Mouse (Mus musculus) embryo, embryonic 10.5 days (tissue): Measurements from ENCODE around the gene Ints3.

ENCODE experiments used
- DNase-seq: peaks from one replicate; pipeline ENCODE4 v3.0.0-alpha.2; 2015; ENCODE audit warnings: low spot score

Gene Ints3

DNA sequence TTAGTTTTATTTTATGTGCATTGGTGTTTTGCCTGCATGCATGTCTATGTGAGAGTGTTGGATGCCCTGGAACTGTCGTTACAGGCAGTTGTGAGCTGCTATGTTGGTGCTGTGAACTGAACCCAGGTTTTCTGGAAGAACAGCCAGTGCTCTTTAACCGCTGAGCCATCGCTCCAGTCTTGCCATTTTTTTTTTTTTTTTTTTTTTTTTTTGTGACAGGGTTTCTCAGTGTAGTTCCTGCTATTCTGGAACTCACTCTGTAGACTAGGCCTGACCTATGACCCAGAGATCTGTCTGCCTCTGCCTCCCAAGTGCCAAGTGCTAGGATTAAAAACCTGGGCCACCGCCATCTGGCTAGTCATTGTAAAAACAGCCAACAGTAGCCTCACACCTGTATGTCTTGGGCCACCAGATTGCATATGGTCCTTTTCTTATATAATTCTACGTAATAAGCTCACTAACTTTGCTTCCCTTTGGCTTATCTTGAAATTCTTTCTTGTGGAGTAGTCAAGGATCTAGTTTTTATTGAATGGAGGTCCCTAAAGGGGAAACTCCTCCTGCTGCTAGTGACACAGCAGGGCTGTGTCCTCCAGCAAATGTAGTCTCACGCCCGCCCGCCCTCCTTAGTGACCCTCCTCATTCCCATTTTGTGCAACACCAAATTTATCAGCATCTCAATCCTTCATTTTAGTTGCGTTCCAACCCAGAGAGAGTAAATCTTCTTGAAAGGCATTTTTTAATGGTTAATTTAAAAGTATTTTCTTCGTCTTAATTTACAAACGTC, 12.2 kb upstream of the Ints3 start:
- DNase-seq, result peak; percentile 42

DNA sequence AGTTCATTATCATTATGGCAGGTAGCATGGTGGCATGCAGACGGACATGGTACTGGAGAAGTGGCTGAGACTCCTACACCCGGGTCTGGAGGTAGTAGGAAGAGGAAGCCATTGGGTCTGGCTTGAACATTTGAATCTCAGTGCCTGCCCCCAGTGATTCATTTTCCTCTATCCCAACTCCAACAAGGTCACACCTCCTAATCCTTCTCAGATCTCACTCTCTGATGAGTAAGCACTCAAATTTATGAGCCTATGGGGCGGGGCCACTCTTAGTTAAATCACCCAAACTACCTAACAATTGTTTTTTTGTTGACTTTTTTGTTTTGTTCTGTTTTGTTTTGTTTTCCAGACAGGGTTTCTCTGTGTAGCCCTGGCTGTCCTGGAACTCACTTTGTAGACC, 10.6 kb upstream of the Ints3 start:
- DNase-seq, result no peak

DNA sequence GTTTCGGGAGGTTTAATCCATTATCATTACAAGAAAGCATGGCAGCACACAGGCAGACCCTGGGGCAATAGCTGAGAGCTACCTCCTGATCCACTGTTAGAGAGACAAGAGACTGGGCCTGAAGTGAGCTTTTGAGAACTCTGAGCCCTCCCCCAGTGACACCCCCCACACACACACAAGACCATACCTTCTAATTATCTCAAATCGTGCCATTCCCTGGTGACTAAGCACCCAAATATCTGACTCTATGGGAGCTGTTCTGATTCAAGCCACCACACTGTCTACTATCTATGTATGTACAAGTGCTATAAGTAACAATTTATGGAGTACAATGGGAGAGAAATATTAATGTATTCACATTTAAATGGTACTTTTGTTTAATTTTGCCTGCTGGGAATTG, 7.3 kb upstream of the Ints3 start:
- no peak for DNase-seq

DNA sequence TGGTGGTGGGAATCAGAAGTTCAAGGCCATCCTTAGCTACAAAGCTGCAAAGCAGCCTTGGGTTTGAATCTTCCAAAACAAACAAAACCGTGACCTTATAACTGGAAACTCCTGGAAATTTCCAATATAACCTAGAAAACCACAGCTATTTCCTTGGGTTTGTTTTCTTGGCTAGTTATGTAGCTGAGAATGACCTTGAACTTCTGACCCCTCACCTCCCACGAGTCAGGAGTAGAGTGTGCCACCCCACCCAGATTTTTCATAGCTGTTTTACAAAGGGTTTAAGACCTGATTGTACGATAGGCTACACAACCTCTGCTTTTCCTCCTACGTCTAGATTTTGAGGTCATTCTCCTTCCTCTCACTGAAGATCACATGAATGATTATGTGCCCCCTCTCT, 3.7 kb upstream of the Ints3 start:
- DNase-seq, result no peak

DNA sequence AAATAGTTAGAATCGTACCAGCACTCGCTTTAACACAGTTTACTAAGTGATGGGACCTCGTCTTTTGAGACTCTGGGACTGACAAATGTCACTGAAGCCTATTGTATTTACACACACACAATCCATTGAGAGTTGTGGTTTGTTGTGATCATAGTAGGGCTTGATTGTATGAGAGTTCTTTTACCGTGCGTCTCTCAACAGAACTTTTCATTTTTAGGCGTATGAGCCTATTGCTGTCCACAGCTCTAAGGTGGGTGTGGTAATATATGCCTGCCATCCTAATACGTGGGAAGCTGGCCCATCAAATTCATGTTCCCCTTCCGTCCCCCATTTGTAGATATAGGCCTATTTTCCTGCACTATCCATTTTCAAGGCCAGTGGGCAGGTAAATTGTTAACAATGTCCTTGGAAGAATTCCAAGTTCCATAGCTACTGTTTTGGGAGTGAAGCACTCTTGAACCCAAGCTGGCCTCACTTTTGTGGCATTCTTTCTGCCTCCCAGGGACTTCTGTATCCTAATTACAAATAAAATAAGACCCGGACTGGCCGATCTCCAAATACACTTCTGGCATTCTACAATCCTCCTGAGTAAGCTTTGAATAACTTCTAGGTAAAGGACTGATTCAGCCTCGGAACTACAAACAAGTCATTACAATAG, 780 bp upstream of the Ints3 start:
- no peak for DNase-seq

DNA sequence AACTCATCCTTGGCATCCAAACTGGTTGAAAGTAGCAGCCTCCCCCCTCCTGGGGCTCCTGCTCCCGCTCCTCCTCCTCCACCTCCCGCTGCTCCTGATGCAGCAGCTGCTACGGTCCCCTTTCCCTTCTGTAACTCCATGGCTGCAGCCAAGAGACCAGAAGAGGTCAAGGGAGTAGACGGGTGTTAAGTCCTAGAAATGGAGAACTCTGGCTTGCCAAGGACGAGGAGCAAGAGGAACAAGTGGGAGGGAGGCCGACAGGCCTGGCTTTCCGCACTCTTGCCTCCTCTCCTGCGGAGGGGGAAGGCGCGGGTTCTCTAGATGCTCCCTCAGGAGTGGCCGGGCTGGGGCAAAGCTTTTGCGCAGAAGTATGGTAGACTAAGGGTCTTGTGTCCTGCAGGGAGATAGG, 607 bp downstream of the Ints3 start:
- peak; percentile 56 for DNase-seq

DNA sequence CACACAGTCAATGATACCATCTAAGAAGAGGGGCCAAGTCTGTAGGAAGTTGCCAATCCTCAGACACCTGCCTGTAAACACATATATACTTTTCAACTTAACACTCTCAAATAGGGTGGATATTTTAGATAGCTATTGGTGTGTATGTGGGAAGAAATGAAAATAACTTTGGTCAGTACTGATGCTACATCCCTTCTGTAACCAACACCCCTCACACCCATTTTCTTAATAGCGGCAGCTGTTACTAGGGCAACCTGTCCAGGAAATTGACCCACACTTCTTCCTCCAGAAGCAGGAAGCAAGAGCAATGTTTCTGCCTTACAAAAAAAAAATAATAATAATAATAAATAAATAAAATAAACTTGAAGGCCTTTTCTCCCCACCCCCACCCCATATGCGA, 1.1 kb downstream of the Ints3 start:
- DNase-seq, result no peak

DNA sequence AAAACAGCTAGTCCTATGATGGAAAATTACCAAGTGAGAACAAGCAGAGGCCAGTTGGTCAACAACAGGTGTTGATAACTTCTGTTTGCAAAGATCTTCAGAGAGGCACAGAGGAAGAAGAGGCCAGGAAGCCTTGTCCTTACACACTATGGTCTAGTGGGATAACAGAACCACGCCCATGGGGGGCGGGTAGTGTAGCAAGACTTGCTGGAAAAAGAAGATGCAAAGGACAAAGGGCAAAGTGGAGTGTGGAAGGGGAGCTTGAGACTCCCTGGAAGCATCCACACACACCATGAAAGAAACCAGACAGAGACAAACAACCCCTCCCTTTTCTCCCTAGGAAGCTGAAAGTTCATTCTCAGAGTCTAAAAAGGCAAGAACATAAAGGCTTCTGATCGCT, 3.8 kb downstream of the Ints3 start:
- no peak for DNase-seq

DNA sequence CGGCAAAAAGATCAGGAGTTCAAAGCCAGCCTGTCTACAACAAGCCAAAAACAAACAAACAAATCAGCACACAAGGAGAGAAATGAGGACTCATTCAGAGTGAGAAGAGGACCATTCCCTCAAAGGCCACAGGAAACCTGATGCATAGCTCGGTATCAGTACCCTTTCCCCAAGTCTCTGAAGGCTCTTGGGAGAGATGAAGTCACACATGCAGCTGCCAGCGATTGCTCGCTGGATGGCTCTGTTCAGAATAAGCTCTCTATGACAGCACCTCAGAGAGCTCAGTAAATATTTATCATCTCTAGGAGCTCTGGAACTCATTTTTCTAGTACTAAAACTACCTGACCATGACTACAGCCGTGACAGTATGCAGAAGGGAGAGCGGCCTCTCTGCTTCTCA, 5.2 kb downstream of the Ints3 start:
- DNase-seq, result no peak

DNA sequence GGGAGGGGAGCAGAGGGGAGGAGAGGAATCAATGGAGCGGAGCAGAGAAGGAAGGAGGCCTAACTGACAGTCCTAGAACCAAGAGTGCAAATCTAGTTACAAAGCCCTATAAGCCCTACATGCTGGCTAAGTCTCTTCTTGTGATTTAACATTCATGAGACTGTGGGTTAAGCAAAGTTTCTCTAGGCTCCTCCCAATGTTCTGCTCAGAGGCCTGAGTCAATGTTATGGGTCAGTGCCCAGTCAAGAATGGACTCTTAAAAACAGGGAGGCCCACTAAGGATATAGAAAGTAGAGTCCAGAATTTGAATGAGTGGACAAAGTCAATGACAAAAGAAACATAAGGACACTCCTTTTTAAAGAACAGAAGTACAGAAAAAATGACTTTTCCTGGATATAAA, 5.8 kb downstream of the Ints3 start:
- no peak for DNase-seq

DNA sequence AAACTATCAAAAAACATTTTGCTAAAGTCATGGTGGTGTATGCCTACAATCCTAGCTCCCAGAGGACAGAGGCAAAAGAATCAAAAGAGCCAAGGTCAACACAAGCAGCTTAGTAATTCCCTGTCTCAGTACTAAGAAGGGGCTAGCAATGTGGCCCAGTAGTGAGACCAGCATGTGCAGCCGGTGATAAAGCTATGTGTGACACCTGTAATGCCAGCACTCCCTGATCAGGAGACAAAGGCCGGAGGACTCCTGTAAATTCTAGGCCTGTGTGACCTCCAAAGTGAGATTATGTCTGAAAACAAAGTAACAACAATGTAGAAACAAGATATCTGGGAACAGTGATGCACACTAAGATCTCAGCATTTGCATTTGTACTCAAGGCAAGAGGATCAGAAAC, 7.9 kb downstream of the Ints3 start:
- DNase-seq, result no peak

DNA sequence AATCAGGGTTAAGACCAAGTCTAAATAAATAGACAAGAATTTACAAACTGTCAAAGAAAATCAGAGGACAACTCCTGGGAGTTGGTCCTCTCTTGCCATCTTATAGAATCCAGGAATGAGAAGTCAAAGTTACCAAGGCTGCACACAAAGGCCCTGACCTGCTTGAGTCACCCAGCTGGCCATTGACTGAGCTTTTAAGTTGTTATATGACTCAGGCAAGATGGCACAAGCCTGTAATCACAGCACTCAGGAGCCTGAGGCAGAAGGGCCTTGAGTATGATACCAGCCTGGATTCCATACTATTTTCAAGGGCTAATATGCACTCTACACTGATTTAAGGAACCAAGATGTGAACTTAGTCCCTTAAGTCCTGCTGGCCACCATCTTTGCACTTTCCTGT, 9.9 kb downstream of the Ints3 start:
- DNase-seq, result no peak

DNA sequence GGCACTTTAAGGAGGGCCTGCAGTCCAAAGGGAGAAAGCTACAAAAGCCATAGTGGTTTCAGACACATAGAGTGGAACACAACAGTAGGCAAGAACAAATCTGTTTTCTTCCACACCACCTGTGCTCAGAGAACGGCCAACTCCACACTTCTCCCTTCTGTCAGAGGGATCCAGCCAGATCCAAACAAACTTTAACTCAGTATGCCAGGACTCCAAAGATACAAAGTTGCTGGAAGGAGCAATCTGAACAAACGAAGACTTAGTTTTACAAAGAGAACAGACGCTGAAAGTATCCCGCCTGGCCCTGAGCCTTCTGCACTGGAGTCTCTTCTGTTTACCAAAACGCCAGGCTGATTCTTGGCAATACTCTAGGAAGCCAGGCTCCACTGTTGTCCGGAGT, 12.7 kb downstream of the Ints3 start:
- no peak for DNase-seq

DNA sequence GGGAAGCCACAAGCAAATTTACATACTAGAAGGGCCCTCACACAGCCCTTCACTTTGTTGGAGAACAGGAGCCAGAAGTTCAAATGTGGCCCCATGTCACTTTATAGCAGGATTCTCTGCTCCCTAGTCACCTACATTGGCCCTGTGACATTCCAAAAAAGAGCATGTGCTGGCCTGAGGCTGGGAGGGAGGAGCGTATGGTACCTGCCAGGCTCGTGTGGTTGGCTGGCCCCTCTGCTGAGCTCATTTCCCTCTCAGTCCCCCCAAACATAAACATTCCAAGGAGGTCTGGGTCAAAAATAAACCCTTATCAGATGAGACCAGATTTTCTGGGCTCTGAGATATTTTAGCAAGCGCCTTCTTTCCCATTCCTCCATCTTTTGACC, 20.4 kb downstream of the Ints3 start:
- no peak for DNase-seq

DNA sequence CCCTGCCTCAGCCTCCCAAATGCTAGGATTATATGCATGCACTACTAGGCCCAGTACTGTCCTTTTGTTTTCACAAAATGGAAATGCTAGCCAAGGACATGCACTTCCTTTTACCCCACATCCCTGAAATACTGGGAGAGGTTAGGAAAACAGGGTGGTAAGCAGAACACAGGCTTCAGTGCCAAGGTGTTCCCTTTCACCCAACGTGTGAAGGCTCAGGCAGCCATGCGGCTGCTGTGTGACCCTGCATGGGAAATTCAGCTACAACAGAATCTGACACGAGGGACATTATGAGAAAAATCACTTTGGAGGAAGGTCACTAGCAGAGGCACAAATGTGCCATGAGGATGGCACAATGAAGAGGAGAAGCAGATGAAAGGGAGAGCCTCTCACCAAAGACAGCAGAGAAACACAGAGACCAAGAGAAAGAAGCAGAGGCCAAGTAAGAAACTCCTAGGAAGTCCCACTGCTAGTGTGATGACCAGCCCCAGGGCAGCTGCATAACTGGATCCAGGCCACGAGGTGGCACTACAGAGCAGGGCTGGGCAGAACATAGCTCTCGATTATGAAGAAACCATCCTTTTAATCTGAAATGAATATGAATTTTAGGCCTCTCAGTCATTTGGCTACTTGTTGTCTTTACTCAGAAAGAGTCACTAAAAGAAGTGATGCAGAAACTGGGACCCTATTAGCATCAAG, 21.0 kb downstream of the Ints3 start:
- peak; percentile 79 for DNase-seq

DNA sequence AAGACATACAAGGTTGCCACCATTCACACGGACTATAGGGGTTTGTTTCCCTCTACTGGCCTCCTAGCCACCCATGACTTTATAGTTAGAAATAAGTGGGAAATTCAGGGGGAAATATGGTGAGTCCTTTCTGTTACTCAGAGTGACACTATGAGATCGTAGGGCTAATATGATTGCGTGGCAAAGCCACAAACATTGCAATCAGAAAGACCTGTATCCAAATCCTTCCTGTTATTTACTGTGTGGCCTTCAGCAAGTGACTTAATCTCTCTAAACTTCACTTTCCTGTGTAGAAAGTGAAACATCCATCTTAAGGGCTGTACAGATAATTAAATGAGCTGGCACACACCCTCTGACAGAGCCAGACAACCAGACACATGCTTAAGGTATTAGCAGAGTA, 24.7 kb downstream of the Ints3 start:
- no peak for DNase-seq

DNA sequence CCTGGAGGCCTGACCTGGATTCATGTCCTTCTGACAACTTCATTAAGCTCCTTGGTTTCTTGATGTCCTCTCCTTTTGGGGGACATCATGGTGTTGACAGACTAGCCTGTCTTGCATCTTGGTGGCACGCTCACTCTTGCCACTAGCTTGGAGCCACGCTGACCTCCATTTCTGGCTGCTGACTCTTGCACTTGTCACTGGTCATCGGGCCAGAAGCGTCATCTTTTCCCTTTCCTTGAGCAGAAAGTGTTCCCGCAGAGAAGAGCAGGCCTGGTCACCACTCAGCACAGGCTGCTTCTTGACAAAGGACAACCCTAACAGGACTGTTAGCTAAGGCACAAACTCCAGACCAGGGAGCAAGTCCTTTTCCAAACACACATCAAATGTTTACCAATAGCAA, 27.0 kb downstream of the Ints3 start:
- DNase-seq, result no peak

DNA sequence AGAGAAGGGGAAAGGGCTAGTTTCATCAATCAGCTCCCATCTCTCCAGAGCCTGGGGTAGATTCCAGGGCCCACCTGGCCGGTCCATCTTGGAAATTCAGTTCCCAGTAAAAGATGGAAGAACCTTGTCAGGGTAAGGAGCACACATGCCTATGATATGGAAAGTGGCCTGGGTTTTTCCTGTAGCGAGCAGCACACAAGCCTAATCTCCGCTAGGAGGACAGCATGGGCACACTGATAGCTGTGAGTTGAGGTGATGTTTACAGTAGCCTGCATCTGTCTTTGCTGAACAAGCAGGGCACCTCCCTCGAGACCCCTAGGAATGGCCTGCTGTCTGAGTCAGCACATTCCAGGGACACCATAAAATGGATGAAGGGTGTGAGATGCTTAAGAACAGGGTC, 28.8 kb downstream of the Ints3 start:
- no peak for DNase-seq

DNA sequence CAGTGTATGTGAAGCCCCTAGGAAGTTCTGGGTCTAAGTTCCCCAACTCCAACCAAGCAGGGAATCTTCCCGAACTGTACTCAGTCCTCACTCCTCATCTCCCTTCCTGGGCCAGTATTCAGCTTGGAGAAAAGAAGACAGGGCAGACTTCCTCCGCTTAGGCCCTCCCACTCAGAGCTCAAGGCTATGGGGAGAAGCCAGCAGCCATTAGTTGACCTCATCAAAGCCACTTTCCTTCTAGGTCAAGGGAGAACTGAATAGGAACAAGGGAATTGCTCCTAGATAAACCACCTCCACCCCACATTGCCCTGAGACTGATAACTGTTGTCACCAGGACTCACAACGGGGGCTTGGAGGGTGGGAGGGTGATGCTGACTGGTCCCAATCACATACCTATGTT, 29.3 kb downstream of the Ints3 start:
- no peak for DNase-seq

DNA sequence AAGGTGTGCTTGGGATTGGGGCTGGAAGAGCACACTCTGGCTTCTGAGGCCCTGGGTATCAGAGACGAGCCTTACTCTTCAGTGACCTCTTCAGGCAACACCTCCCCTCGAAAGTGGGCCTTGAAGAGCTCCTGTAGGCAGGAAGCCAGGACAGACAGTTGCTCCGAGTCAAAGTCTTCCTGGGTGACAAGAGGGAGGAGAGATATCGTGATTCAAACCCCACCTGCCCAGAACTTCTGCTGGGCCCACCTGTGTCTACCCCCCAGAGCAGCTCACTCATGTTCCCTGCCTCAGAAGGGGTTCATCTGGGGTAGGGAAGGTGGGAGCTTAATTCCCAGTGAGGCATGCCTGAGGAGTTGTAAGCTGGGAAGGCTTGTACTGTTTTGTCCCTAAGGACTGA, 32.4 kb downstream of the Ints3 start:
- DNase-seq, result no peak

DNA sequence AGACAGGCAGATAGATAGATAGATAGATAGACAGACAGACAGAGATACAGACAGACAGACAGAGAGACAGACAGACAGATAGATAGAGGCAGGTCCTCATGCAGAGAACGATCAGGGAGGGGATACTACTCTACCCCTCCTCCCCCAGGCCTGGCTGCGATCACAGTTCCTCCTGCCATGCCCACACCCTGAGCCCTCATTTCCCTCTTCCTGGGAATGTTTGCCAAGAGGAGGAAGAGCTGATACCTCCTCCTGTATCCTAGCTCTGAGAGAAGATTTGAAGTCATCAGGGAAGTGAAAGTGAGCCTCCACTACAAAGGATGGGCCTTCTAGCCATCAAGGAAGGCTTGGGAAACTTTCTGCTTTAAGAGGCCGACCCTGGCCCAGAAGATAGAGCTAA, 37.8 kb downstream of the Ints3 start:
- DNase-seq, result no peak

DNA sequence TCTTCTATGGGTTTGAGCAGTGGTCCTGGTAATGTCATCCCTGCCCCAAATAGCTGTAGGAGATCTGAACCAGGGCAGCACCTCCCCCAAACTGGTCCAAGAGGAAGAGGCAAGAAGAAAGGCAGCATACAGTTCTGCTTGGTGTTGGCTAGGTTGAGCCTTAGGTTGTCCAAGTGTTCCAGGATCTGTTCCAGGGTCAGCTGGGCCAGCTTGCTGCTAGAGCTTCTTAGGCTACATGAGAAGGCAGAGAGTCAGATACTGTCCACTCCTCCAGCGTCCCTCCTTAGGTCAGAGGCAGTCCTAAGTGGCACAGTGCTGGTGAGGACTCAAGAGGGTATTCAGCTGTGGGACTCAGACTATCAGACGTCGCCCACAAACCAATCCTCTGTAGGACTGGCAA, 40.8 kb downstream of the Ints3 start:
- no peak for DNase-seq

DNA sequence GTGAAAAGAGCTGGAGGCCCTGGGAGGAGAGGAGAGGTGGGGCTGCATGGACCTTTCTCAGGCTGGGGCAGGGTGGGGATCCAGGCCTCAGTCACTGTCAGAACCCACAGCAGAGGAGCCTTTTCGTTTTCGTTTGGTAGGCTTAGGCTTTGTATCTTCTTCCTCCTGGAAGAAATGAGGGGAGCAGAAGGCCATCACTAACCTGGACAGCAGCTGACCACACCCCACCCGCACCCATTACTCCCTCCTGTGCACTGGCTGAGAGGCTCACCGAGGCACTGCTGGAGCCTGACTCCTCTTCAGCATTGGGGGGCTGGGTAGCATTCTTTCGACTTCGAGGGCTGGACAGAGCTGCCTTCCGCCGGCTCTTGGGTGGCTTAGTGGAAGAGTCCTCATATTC, 41.5 kb downstream of the Ints3 start:
- no peak for DNase-seq

DNA sequence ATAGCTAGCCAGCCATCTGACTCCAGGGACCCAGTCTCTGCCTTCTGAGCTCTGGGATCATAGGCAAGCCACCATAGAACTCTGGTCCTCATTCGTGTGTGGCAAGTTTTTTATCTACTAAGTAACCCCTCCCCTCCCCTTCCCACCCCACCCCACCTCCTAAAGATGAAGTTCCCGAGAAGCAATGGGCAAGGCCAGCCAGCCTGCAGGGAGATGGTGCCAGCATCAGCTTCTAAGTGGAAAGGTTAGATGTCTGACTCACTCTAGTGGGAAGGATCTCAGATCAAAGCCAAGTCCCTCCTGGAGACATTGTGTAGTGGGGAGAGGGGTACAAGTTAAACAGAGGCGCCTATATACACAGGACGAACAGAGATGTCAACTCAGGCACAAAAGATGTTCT, 42.4 kb downstream of the Ints3 start:
- DNase-seq, result no peak
